Mouse (Mus musculus) brain, embryonic 14.5 days (tissue): ENCODE measurements at regions not wholly inside any gene's neighbourhood (a gene's known extent, or its start where the extent isn't known, plus 50 kb on each side); places are given as distances from the start of the nearest gene placed in this dataset.

Source experiments
- CTCF ChIP-seq: fragments of 200-500 bp; IDR thresholded peaks from 2 replicates; pipeline ENCODE4 v1.5.1; 2012; ENCODE audit warnings: inconsistent platforms, mild to moderate bottlenecking, moderate library complexity, borderline replicate concordance; ENCODE audit not compliant: insufficient read depth, insufficient read length; ENCODE audit errors: extremely low read depth
- POLR2A ChIP-seq: fragments of 200-500 bp; IDR thresholded peaks from 2 replicates; pipeline ENCODE4 v1.6.1; 2012; ENCODE audit warnings: mild to moderate bottlenecking, inconsistent platforms, borderline replicate concordance; ENCODE audit not compliant: poor library complexity, insufficient read depth, insufficient read length, severe bottlenecking; ENCODE audit errors: extremely low read depth

GRCm38 (mm10) chr9:15420677-15421076 is 63.1 kb upstream of the Cep295 start:
- TF ChIP-seq CTCF (no peak), POLR2A (no peak)
